Mouse (Mus musculus): ENCODE results near the gene Hmgcr. TPM values are rescaled to one million over a fixed set of nuclear protein-coding genes. Genes with fewer than 3 reads are reported as not detected.

Hmgcr gene
- polyA plus RNA-seq, 1 experiment from 2014 or later: 181 TPM

DNA sequence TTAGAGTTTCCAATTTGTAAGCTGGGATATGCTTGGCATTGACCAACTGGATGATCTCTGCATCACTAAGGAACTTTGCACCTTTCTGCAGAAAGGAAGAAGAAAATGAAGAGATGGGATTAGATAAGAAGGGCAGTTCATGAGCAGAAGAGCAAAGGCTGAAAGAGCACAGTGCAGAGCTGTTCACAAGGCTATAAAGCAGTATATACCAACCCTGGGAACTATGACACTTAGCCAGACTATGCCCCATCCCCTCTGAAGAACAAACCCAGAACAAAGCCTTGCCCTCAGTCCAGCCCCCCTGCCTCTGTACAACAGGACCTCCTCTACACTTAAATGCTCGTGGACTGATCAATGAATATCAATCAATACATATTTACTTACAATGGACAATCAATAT is 14.1 kb downstream of the Hmgcr start:
- Histone ChIP-seq H3K4me1 (ENCODE audit: control insufficient read depth, insufficient read depth, low read length) (peaks cover 2% of the 10 kb centered on the region; the same call in 1 of the 2 replicates), H3K27me3 (replicated peaks; ENCODE audit: control insufficient read depth, insufficient read depth, low read length) (no peaks in the 10 kb centered on the region)

DNA sequence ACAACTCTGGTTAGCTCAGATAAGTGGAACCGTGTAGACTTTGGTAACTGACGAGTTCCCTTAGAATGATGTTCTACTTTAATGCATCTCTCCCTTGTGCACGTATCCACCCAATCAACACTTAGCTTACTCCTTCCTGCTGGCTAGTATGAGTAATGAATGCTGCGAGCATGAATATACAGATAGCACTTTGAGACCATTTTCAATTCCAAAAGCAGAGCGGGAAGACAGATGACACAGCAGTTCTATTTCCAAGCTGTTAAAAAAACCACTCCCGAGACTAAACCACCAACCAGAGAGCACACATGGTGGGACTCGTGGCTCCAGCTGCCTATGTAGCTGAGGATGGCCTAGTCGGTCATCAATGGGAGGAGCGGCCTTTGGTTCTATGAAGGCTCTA is 17.7 kb downstream of the Hmgcr start:
- H3K4me3 ChIP-seq (ENCODE audit: low read depth, low read length): no peak overlapping the region
- H3K27ac ChIP-seq (ENCODE audit: low read depth, low read length): no peak overlapping the region
- ATAC-seq: no peak
- H3K9ac ChIP-seq (ENCODE audit: low read length): no peak overlapping the region
- 93% methylated on average over 9 of the region's 9 CpGs for WGBS
- no peaks in the 10 kb centered on the region for H3K9me3 ChIP-seq (replicated peaks; ENCODE audit: control insufficient read depth, low read length)
- peaks cover 98% of the 10 kb centered on the region for H3K36me3 ChIP-seq (ENCODE audit: control insufficient read depth, insufficient read depth, low read length)
- H3K4me1 ChIP-seq (ENCODE audit: control insufficient read depth, insufficient read depth, low read length): no peaks in the 10 kb centered on the region
- H3K4me2 ChIP-seq (ENCODE audit: low read length): no peak overlapping the region
- H3K27me3 ChIP-seq (replicated peaks; ENCODE audit: control insufficient read depth, insufficient read depth, low read length): no peaks in the 10 kb centered on the region
- DNase-seq (ENCODE audit: low spot score): no peak

More for the DNA sequence above, 14.1 kb downstream of the Hmgcr start:
- Histone ChIP-seq H3K36me3 (ENCODE audit: control insufficient read depth, insufficient read depth, low read length) (peaks cover 96% of the 10 kb centered on the region), H3K9me3 (replicated peaks; ENCODE audit: control insufficient read depth, low read length) (no peaks in the 10 kb centered on the region), H3K4me3 (ENCODE audit: low read depth, low read length) (no peak overlapping the region), H3K4me2 (ENCODE audit: low read length) (no peak overlapping the region), H3K9ac (ENCODE audit: low read length) (no peak overlapping the region), H3K27ac (ENCODE audit: low read depth, low read length) (no peak overlapping the region)
- no peak for DNase-seq (ENCODE audit: low spot score)
- ATAC-seq: no peak
- WGBS: 81% methylated on average over 1 of the region's 1 CpGs

- Histone ChIP-seq H3K27me3 (replicated peaks; ENCODE audit: control insufficient read depth, insufficient read depth, low read length) (no peaks in the 10 kb centered on the region), H3K9ac (ENCODE audit: low read length) (no peak overlapping the region), H3K4me3 (ENCODE audit: low read depth, low read length) (no peak overlapping the region), H3K4me2 (ENCODE audit: low read length) (no peak overlapping the region), H3K9me3 (replicated peaks; ENCODE audit: control insufficient read depth, low read length) (no peaks in the 10 kb centered on the region), H3K27ac (ENCODE audit: low read depth, low read length) (no peak overlapping the region), H3K36me3 (ENCODE audit: control insufficient read depth, insufficient read depth, low read length) (peaks cover 35% of the 10 kb centered on the region), H3K4me1 (ENCODE audit: control insufficient read depth, insufficient read depth, low read length) (no peaks in the 10 kb centered on the region)
- no peak for DNase-seq (ENCODE audit: low spot score)
- WGBS: 63% methylated on average over 5 of the region's 5 CpGs
- ATAC-seq: no peak
These were observed 24.9 kb downstream of the Hmgcr start for GRCm38 (mm10) chr13:96645822-96646221.

DNA sequence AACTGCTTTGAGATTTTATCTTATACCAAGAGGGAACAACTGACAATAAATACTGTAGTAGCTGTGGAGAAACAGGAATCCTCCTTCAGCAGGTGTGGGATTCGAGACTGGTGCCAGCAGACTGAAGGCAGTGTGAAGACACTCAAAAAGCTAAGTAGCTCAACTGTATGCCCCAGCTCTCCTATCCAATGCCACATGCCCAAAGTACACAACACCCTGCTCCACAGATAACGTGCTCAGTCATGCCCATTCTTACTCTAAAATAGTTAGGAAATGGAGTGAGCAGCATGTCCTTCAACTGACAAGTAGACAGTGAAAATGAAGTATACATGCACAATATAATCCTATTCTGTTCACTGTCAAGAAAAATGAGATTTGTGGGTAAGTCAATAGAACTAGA is 26.6 kb downstream of the Hmgcr start:
- DNase-seq (ENCODE audit: low spot score) (peak; percentile 23), ATAC-seq (peak; percentile 52; the same call in 1 of the 2 replicates)
- Histone ChIP-seq H3K9me3 (replicated peaks; ENCODE audit: control insufficient read depth, low read length) (no peaks in the 10 kb centered on the region), H3K27me3 (replicated peaks; ENCODE audit: control insufficient read depth, insufficient read depth, low read length) (no peaks in the 10 kb centered on the region), H3K36me3 (ENCODE audit: control insufficient read depth, insufficient read depth, low read length) (peaks cover 24% of the 10 kb centered on the region), H3K4me2 (ENCODE audit: low read length) (no peak overlapping the region), H3K4me3 (ENCODE audit: low read depth, low read length) (no peak overlapping the region), H3K4me1 (ENCODE audit: control insufficient read depth, insufficient read depth, low read length) (no peaks in the 10 kb centered on the region), H3K9ac (ENCODE audit: low read length) (no peak overlapping the region), H3K27ac (ENCODE audit: low read depth, low read length) (no peak overlapping the region)
- 74% methylated on average over 2 of the region's 2 CpGs for WGBS

GRCm38 (mm10) chr13:96630396-96630795 is 40.3 kb downstream of the Hmgcr start:
- no peaks in the 10 kb centered on the region for H3K27me3 ChIP-seq (replicated peaks; ENCODE audit: control insufficient read depth, insufficient read depth, low read length)
- peaks cover 46% of the 10 kb centered on the region for H3K36me3 ChIP-seq (ENCODE audit: control insufficient read depth, insufficient read depth, low read length)
- ATAC-seq: no peak
- no peaks in the 10 kb centered on the region for H3K9me3 ChIP-seq (replicated peaks; ENCODE audit: control insufficient read depth, low read length)
- H3K4me1 ChIP-seq (ENCODE audit: control insufficient read depth, insufficient read depth, low read length): no peaks in the 10 kb centered on the region
- no peak overlapping the region for H3K4me2 ChIP-seq (ENCODE audit: low read length)
- no peak for DNase-seq (ENCODE audit: low spot score)
- H3K27ac ChIP-seq (ENCODE audit: low read depth, low read length): no peak overlapping the region
- H3K9ac ChIP-seq (ENCODE audit: low read length): no peak overlapping the region
- 98% methylated on average over 4 of the region's 4 CpGs for WGBS
- no peak overlapping the region for H3K4me3 ChIP-seq (ENCODE audit: low read depth, low read length)

- Histone ChIP-seq H3K4me3 (ENCODE audit: low read depth, low read length) (no peak overlapping the region), H3K27me3 (replicated peaks; ENCODE audit: control insufficient read depth, insufficient read depth, low read length) (no peaks in the 10 kb centered on the region), H3K27ac (ENCODE audit: low read depth, low read length) (no peak overlapping the region), H3K36me3 (ENCODE audit: control insufficient read depth, insufficient read depth, low read length) (peaks cover 15% of the 10 kb centered on the region; the same call in 1 of the 2 replicates), H3K4me2 (ENCODE audit: low read length) (no peak overlapping the region), H3K9me3 (replicated peaks; ENCODE audit: control insufficient read depth, low read length) (no peaks in the 10 kb centered on the region), H3K9ac (ENCODE audit: low read length) (no peak overlapping the region), H3K4me1 (ENCODE audit: control insufficient read depth, insufficient read depth, low read length) (no peaks in the 10 kb centered on the region)
- DNase-seq (ENCODE audit: low spot score) (no peak), ATAC-seq (no peak)
- 84% methylated on average over 1 of the region's 1 CpGs for WGBS
These were observed 49.8 kb downstream of the Hmgcr start for GRCm38 (mm10) chr13:96620891-96621290.

GRCm38 (mm10) chr13:96614615-96615014 is 56.1 kb downstream of the Hmgcr start:
- H3K4me1 ChIP-seq (ENCODE audit: control insufficient read depth, insufficient read depth, low read length): no peaks in the 10 kb centered on the region
- peaks cover 12% of the 10 kb centered on the region; the same call in 1 of the 2 replicates for H3K36me3 ChIP-seq (ENCODE audit: control insufficient read depth, insufficient read depth, low read length)
- H3K27me3 ChIP-seq (replicated peaks; ENCODE audit: control insufficient read depth, insufficient read depth, low read length): no peaks in the 10 kb centered on the region
- DNase-seq (ENCODE audit: low spot score): no peak
- no peak overlapping the region for H3K4me2 ChIP-seq (ENCODE audit: low read length)
- H3K9me3 ChIP-seq (replicated peaks; ENCODE audit: control insufficient read depth, low read length): no peaks in the 10 kb centered on the region
- ATAC-seq: no peak
- WGBS: 94% methylated on average over 3 of the region's 3 CpGs
- H3K9ac ChIP-seq (ENCODE audit: low read length): no peak overlapping the region
- H3K4me3 ChIP-seq (ENCODE audit: low read depth, low read length): no peak overlapping the region
- H3K27ac ChIP-seq (ENCODE audit: low read depth, low read length): no peak overlapping the region

GRCm38 (mm10) chr13:96604242-96604641 is 66.5 kb downstream of the Hmgcr start:
- Histone ChIP-seq H3K36me3 (ENCODE audit: control insufficient read depth, insufficient read depth, low read length) (peaks cover 16% of the 10 kb centered on the region; the same call in 1 of the 2 replicates), H3K9me3 (replicated peaks; ENCODE audit: control insufficient read depth, low read length) (no peaks in the 10 kb centered on the region), H3K4me1 (ENCODE audit: control insufficient read depth, insufficient read depth, low read length) (no peaks in the 10 kb centered on the region), H3K4me2 (ENCODE audit: low read length) (no peak overlapping the region), H3K4me3 (ENCODE audit: low read depth, low read length) (no peak overlapping the region), H3K27ac (ENCODE audit: low read depth, low read length) (no peak overlapping the region), H3K27me3 (replicated peaks; ENCODE audit: control insufficient read depth, insufficient read depth, low read length) (no peaks in the 10 kb centered on the region), H3K9ac (ENCODE audit: low read length) (no peak overlapping the region)
- no peak for DNase-seq (ENCODE audit: low spot score)
- ATAC-seq: no peak
- WGBS: 96% methylated on average over 2 of the region's 2 CpGs

GRCm38 (mm10) chr13:96599182-96599581 is 71.6 kb downstream of the Hmgcr start:
- H3K27ac ChIP-seq (ENCODE audit: low read depth, low read length): no peak overlapping the region
- ATAC-seq (no peak), DNase-seq (ENCODE audit: low spot score) (no peak)
- H3K4me1 ChIP-seq (ENCODE audit: control insufficient read depth, insufficient read depth, low read length): no peaks in the 10 kb centered on the region
- H3K4me2 ChIP-seq (ENCODE audit: low read length): no peak overlapping the region
- H3K4me3 ChIP-seq (ENCODE audit: low read depth, low read length): no peak overlapping the region
- no peaks in the 10 kb centered on the region for H3K27me3 ChIP-seq (replicated peaks; ENCODE audit: control insufficient read depth, insufficient read depth, low read length)
- no peaks in the 10 kb centered on the region for H3K9me3 ChIP-seq (replicated peaks; ENCODE audit: control insufficient read depth, low read length)
- H3K36me3 ChIP-seq (ENCODE audit: control insufficient read depth, insufficient read depth, low read length): peaks cover 10% of the 10 kb centered on the region; the same call in 1 of the 2 replicates
- 96% methylated on average over 9 of the region's 9 CpGs for WGBS
- no peak overlapping the region for H3K9ac ChIP-seq (ENCODE audit: low read length)

Data from forebrain, embryonic 14.5 days (tissue).